ENCODE assay signal across 13 mouse cellular contexts in the genomic region with DNA sequence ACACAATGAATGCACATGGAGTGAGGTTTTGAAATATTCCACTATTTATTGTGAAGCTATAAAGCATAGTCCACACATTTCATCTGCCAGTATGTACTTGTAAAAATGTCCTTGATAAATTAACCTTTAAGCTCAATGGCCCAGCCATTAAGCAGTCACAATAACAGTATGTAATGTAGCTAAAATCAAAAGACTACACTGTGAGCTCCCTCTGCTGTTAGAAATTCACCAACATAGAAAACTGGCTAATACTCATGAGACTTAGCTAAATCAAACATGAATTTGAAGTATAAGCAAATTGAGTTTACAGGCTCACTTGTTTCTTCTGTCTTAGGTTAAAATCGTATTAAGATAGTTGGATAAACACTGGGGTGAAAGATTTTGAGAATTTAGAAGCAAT.
DNase-seq lines count a peak whose midpoint lies in the region; ATAC-seq and TF ChIP-seq lines count a peak whose summit lies in the region.
"Had no signal": no experiment of that assay in that cellular context is flagged by ENCODE, and none has a peak within 500 bp of the region (broad histone marks: within the 10 kb centered on the region; RNA-seq: fewer than 3 reads in every experiment).

No protein-coding gene starts in this region.

- no peak overlapping the region for H3K4me3 ChIP-seq in hindbrain, embryonic 14.5 days (replicated peaks; ENCODE audit: low read length)
- no peak overlapping the region for H3K4me3 ChIP-seq in hindbrain, embryonic 13.5 days
- H3K4me3 ChIP-seq in lung, embryonic 14.5 days (ENCODE audit: low read depth, low read length): no peak overlapping the region
- H3K4me3 ChIP-seq: limb, embryonic 13.5 days; myocyte had no signal

- no peak overlapping the region for H3K4me2 ChIP-seq in hindbrain, embryonic 14.5 days (replicated peaks)
- H3K4me2 ChIP-seq in hindbrain, embryonic 13.5 days: no peak overlapping the region
- no peak overlapping the region for H3K4me2 ChIP-seq in lung, embryonic 14.5 days
- H3K4me2 ChIP-seq: limb, embryonic 13.5 days had no signal

- peak; percentile 43 for TF ChIP-seq CTCF in lung, embryonic 14.5 days (IDR thresholded peaks at IDR 0.05; ENCODE audit: low read depth)

- peak; percentile 75 for DNase-seq in hindbrain, embryonic 14.5 days (ENCODE audit: low spot score)
- peak; percentile 64 for DNase-seq in lung, embryonic 14.5 days
- no peak for DNase-seq in lung, postnatal 4 days
- DNase-seq in adipocyte (ENCODE audit: low spot score): peak; percentile 71
- DNase-seq in left cerebral cortex, postnatal 25 days (ENCODE audit: low spot score in 2 of 2): peak; percentile 18 to 61
- DNase-seq in gastrocnemius, postnatal 10 days: no peak
- no peak for DNase-seq in kidney, postnatal 4 days
- DNase-seq: adrenal gland, adult 8-10 months; lung, postnatal 10 days; thymus, postnatal 25 days had no signal

- intact Hi-C loops in left cerebral cortex, postnatal 25 days (cut with DNase I): loop anchor here (10.0 kb wide), 1 partner anchor 282 kb away; no protein-coding TSS in a partner anchor

- no peak overlapping the region for H3K27ac ChIP-seq in hindbrain, embryonic 14.5 days
- no peak overlapping the region for H3K27ac ChIP-seq in hindbrain, embryonic 13.5 days
- H3K27ac ChIP-seq in lung, embryonic 14.5 days (ENCODE audit: low read depth): no peak overlapping the region
- H3K27ac ChIP-seq: limb, embryonic 13.5 days had no signal

- H3K4me1 ChIP-seq in hindbrain, embryonic 14.5 days (replicated peaks; ENCODE audit: control insufficient read depth, insufficient read depth, low read length): no peaks in the 10 kb centered on the region
- H3K4me1 ChIP-seq in hindbrain, embryonic 13.5 days (replicated peaks): no peaks in the 10 kb centered on the region
- no peaks in the 10 kb centered on the region for H3K4me1 ChIP-seq in lung, embryonic 14.5 days (ENCODE audit: insufficient read depth)
- H3K4me1 ChIP-seq: limb, embryonic 13.5 days had no signal

- no peak overlapping the region for H3K9ac ChIP-seq in hindbrain, embryonic 14.5 days
- H3K9ac ChIP-seq in hindbrain, embryonic 13.5 days: no peak overlapping the region
- no peak overlapping the region for H3K9ac ChIP-seq in lung, embryonic 14.5 days
- H3K9ac ChIP-seq: limb, embryonic 13.5 days had no signal

- no peaks in the 10 kb centered on the region for H3K27me3 ChIP-seq in hindbrain, embryonic 14.5 days (ENCODE audit: control insufficient read depth, insufficient read depth, low read length)
- H3K27me3 ChIP-seq in hindbrain, embryonic 13.5 days: no peaks in the 10 kb centered on the region
- no peaks in the 10 kb centered on the region for H3K27me3 ChIP-seq in lung, embryonic 14.5 days (ENCODE audit: insufficient read depth, low read length)
- H3K27me3 ChIP-seq: limb, embryonic 13.5 days had no signal

- ATAC-seq in hindbrain, embryonic 14.5 days (ENCODE audit: low FRiP score): peak; percentile 40; the same call in 1 of the 2 replicates
- no peak for ATAC-seq in hindbrain, embryonic 13.5 days (ENCODE audit: low FRiP score)
- no peak for ATAC-seq in lung, embryonic 14.5 days (ENCODE audit: insufficient read depth)

- WGBS in hindbrain, embryonic 14.5 days: 77% methylated on average over 1 of the region's 1 CpGs
- WGBS in hindbrain, embryonic 13.5 days: 64% methylated on average over 1 of the region's 1 CpGs
- WGBS in lung, embryonic 14.5 days: 36% methylated on average over 1 of the region's 1 CpGs

- H3K36me3 ChIP-seq in hindbrain, embryonic 14.5 days (replicated peaks; ENCODE audit: control insufficient read depth, insufficient read depth): no peaks in the 10 kb centered on the region
- no peaks in the 10 kb centered on the region for H3K36me3 ChIP-seq in hindbrain, embryonic 13.5 days
- H3K36me3 ChIP-seq in lung, embryonic 14.5 days (ENCODE audit: insufficient read depth): no peaks in the 10 kb centered on the region
- H3K36me3 ChIP-seq: limb, embryonic 13.5 days had no signal

- no peaks in the 10 kb centered on the region for H3K9me3 ChIP-seq in hindbrain, embryonic 14.5 days (ENCODE audit: control insufficient read depth, low read length)
- H3K9me3 ChIP-seq in hindbrain, embryonic 13.5 days: no peaks in the 10 kb centered on the region
- H3K9me3 ChIP-seq in lung, embryonic 14.5 days (ENCODE audit: low read depth, low read length): no peaks in the 10 kb centered on the region
- H3K9me3 ChIP-seq: limb, embryonic 13.5 days had no signal

Comparison
In these comparisons a context has a peak if more than half of its experiments do, and no peak if none do; other contexts are left out.
1. DNase-seq: peak in hindbrain, embryonic 14.5 days (single experiment), lung, embryonic 14.5 days (single experiment), adipocyte (single experiment) and left cerebral cortex, postnatal 25 days (2 of 2); none in lung, postnatal 4 days (0 of 2), gastrocnemius, postnatal 10 days (single experiment) and kidney, postnatal 4 days (0 of 2).